Mouse (Mus musculus) R1 (cell line): ENCODE data around the gene Cbln3.

Source experiments
- DNase-seq: peaks from one replicate; pipeline ENCODE4 v3.0.0-alpha.2; 2018; ENCODE audit warnings: low read depth, low spot score

Cbln3 gene

DNA sequence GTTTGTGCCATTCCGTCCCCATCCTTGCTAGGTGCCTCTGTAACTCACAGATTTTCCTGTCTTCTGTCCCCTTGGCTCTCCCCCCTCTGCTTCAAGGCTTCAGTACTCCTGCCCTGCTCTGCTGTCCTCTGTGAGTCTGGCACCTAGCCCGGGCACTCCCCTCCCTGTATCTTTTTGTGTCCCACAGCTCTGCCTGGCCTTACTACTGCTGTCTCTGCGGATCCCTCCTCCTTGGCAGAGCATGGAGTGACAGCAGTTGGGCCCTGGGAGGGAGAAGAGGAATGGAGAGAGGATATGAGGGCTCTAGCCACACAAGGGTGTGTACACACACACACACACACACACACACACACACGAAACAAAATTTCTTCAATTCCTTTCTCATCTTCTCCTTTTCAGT lies at the start of gene Cbln3:
Gene Cbln3, minus strand, starts transcription at position 227 of the 400 bp plus-strand sequence.
- DNase-seq = no peak

GRCm38 (mm10) chr14:55933586-55933985 lies 49.4 kb upstream of the Cbln3 start:
- DNase-seq = no peak

DNA sequence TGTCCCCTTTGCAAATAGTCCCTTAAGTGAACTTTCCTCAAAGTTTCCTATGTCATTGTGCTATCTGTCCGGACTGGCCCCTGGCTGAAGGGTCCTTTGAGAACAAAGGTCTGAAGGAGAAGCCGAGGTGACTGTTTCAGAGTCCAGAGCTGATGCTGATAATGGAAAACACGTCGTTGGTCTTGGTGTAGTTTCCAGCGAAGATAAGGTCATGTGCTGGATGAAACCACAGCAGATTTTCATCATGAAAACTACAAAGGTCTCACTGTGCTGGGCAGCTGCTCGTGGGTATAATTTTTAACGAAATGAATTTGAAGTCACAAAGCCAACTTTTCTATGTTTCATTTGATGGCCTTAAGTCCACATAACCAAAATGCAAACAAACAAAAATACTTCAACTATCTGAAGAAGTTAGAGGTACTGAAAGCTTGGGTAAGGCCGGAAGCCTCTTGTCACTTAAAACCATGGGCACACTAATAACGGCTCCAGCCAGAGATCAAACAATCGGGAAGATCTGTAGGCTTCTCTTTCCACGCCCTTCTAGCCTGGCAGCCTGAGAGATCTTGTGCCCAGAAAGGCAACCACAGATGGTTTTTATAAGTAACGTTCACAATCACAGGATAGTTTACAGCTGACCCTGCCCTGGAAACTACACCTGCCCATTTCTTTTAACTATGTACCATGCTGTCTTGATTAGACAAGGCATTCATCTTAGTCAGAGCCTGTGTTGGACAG lies 45.2 kb upstream of the Cbln3 start:
- no peak for DNase-seq

GRCm38 (mm10) chr14:55926847-55927246 lies 42.7 kb upstream of the Cbln3 start:
- no peak for DNase-seq

DNA sequence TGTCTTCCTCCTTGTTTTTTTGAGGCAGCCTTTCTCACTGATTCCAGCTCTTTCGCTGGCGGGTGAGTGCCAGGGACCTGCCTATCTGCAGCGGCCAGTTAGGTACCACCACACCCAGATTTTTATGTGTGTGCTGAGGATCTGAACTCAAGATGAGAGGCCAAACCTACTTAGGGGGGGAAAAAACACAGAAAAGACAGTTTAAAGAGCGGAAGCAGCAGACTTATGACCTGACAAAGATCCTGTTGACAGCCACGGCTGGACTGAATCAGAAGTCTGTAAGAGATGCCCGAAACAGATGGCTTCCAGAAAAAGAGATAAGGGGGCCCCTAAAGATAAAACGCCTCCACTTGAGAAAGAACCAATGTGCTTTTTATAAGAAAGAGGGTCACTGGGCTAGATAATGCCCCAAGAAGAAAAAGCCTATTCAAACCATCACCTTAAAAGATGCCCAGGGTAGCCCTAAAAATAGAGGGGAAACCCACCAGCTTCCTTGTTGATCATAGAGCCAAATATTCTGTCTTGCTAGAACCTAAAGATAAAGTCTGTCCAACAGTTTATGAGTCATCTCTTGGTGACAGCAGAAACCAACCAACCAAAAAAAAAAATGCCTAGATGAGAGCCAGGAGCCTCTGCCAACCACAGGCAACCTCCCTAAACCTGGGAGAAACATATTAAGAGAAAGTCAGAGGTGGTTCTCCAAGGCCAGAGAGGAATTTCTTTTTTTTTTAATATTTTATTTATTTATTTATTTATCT lies 38.5 kb upstream of the Cbln3 start:
- DNase-seq = no peak

GRCm38 (mm10) chr14:55918240-55919082 lies 34.3 kb upstream of the Cbln3 start:
- peak; percentile 85 for DNase-seq

DNA sequence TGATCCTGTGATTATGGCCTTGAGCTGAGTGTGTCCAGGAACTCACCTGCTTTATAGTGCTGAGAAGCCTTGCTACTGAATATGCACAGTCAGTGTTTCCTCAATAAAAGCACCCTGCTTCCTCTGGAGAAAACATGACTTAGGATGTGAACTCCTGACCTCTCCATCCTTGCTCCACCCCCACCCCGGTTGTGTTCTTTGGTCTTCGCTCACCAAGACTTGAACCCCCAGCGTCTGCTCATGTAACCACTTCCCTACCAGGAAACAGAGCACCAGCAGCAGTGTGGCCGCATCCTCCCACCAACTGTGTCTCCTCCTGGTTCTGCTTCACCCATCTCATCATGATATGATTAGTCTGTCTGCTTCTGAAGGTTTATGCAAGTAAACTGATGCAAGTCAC lies 29.2 kb upstream of the Cbln3 start:
- peak; percentile 49 for DNase-seq

DNA sequence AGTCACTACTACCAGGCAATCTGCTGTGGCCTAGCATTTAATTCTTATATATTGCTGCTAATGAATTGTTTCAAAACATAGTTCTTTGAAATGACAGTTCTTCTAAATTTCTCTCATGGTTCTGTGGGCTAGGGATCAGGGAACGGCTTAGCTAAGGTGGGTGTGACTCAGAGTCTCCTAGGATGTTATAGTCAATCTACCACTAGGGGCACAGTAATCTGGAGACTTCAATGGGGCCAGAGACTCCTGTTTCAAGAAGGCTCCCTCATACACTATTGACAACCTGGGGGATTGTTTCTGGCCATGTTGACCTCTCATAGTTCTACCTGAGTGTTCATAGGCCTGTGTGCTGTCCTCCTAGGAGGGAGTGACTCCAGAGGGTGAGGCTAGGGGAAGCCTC lies 21.3 kb upstream of the Cbln3 start:
- DNase-seq = peak; percentile 43

GRCm38 (mm10) chr14:55900414-55900755 lies 16.2 kb upstream of the Cbln3 start:
- no peak for DNase-seq

GRCm38 (mm10) chr14:55899701-55900413 lies 15.7 kb upstream of the Cbln3 start, which contains the start of gene Sdr39u1:
Sdr39u1 (minus strand) TSS chr14:55900293.
- DNase-seq = peak; percentile 92

DNA sequence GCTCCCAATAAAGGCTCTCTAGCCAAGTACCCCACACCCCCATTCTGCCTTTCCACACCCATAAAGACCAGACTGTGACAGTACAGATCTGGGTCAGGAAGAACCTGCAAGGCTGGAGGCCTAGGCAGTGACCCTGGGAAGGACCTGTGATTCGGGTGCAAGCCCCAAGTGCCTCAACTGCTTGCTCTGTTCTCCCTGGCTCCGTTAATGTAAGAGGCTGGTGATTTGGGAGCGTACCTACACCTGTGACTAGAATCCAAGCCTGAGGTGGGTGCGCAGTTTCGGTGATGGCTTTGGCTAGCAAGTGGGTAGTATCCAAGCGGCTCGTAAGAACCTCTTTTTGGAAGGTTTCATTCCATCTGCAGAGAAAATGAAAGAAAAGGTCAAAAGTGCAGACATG lies 14.8 kb upstream of the Cbln3 start:
- no peak for DNase-seq

GRCm38 (mm10) chr14:55897671-55898070 lies 13.5 kb upstream of the Cbln3 start:
- DNase-seq = no peak

DNA sequence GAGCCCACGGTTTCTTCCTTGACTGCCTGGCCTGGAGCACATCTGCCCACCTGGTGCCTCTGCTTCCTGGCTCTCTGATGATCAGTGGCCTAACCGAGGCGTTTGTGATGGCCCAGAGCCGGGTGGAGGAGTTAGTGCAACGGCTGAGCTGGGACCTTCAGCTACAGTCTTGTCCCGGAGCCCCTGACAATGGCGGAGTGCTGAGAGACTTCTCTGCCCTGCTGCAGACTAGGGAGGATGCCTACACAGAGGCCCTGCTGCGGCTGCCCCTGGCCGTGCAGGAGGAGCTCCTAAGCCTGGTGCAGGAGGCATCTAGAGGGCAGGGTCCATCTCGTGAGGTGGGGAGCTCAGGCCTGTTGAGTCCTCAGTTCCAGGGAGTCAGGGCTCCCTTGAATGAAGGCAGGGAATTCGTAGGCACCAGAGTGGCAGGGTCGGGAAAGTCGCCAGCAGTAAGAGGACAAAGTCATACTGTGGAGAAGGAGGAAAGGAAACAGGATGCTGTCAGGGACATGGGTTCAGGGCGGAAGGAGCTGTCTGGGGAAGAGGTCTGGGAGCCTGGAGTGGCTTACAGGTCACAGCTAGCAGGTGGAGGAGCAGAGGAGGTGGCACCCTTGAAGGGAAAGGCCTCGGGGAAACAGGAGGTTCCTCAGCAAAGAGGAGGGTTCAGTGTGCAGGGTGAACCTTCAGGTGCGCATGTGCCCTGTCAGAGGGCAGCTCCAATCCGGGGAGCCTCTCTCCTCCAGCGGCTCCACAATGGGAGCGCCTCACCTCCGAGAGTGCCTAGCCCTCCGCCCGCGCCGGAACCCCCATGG lies 2.6 kb upstream of the Cbln3 start:
- no peak for DNase-seq

DNA sequence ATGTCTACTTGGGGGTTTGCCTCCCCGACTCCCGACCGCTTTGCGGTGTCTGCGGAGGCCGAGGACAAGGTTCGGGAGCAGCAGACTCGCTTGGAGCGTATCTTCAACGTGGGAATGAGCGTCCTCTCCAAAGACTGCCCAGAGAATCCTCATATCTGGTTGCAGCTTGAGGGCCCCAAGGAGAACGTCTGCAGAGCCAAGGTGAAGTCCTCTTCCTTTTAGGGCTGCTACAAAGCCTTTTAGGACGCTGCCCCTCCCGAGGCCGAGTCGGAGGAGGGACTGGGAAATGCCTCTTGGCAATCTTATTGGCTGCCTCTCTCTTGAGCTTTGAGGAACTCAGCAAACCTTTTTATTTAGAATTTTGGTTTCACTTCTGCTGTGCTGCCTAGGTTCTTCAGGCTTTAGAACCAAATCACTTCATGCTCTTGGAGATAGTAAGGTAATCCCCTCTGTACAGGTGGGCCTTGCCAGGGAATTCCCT lies 1.6 kb upstream of the Cbln3 start:
- DNase-seq = no peak

GRCm38 (mm10) chr14:55885114-55885790 lies 1.1 kb upstream of the Cbln3 start:
- no peak for DNase-seq

GRCm38 (mm10) chr14:55884713-55885113 lies 521 bp upstream of the Cbln3 start, which contains the start of gene Khnyn:
Khnyn (plus strand) TSS chr14:55884947.
- peak; percentile 89 for DNase-seq

GRCm38 (mm10) chr14:55883663-55884062 lies 529 bp downstream of the Cbln3 start:
- no peak for DNase-seq

- DNase-seq = no peak
Observed at GRCm38 (mm10) chr14:55883149-55883661, 987 bp downstream of the Cbln3 start.

DNA sequence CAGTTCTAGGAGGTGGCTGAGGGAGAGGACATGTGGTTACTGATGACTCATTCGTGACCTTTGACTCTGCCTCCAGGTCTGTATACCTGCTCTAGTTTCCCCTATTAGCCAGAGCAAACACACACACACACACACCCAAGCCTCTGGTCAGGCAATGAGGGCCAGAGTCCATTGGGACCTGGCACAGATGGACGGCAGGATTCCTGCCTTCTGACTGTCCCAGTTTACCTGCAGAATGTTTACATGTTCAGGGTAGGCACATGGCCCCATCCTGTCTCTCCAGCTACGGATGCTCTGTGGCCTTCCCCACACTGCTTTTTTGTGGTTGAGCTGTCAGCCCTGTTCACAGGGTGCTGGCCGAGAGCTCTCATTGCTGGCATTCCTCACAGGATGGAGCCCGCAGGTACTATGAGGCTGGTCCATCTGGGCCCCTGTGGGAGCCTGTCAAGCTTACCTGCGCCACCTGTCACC lies 2.0 kb downstream of the Cbln3 start:
- DNase-seq = no peak

DNA sequence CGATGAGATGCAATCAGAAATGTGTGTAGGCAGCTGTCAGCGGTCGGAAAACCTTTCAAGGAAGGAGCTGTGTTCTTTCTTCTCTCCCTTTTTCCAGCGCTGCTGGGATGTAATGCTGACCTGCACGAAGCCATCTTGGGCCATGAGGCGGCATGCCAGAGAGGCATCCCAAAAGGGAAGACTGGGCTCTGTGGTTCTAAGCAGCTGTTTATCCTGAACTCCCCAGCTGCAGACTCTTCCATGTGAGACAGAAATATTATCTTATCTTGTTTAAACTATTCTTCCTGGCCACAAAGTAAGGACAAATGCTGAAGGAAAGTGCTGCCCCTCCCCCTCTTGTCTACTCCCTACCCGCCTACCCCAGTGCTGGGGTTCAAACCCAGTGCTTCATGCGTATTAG lies 3.2 kb downstream of the Cbln3 start:
- no peak for DNase-seq
